Mouse (Mus musculus) erythroblast, adult 5-6 weeks (primary cell): ENCODE data around the gene Lrp11. TPM values are rescaled to one million over a fixed set of nuclear protein-coding genes. Genes with fewer than 3 reads are reported as not detected.
A peak's percentile ranks its signal among the peaks of the same experiment; 100 is the strongest.

Experiments used
- ATAC-seq: replicated peaks from 2 replicates; pipeline ENCODE4 v1.8.0; 2016; ENCODE audit warnings: moderate number of reproducible peaks, mild to moderate bottlenecking, moderate TSS enrichment, inconsistent platforms; ENCODE audit not compliant: poor library complexity, low FRiP score, severe bottlenecking
- total RNA-seq, 2 experiments: library from RNA; stranded (forward) in 1 of 2; stranded (reverse) in 1 of 2; fragments of 150-400 nt in 1 of 2; fragments of 200-764, 138-1000 nt in 1 of 2; gene quantifications; 2 replicates each; pipeline versions ENCODE4 v1.2.3 to v1.2.4; 2015 to 2017; ENCODE audit warnings: low replicate concordance in 2 of 2

The Lrp11 gene
- total RNA-seq, 2 experiments from 2014 or later: not detected

GRCm38 (mm10) chr10:7620723-7621122 is 31.1 kb downstream of the Lrp11 start:
- no peak for ATAC-seq

DNA sequence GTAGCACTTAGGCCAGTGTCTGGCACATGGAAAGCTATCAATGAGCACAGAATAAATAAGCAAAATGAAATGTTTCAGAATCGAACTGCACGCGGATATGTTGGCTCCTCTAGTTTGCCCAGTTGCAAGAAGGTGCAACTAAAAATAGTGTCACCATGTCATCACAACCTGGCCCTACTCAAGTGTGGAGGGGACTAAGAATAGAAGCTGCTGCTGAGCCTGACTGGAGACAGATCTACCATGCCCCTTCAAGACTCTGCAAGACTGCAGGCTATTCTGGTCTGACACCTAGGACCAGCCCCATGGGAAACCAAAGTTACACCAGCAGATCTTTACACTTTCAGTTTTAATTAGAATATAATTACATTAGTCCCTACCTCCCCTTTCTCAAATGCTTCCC is 32.8 kb downstream of the Lrp11 start:
- ATAC-seq: no peak

GRCm38 (mm10) chr10:7623861-7624518 is 34.4 kb downstream of the Lrp11 start:
- no peak for ATAC-seq

DNA sequence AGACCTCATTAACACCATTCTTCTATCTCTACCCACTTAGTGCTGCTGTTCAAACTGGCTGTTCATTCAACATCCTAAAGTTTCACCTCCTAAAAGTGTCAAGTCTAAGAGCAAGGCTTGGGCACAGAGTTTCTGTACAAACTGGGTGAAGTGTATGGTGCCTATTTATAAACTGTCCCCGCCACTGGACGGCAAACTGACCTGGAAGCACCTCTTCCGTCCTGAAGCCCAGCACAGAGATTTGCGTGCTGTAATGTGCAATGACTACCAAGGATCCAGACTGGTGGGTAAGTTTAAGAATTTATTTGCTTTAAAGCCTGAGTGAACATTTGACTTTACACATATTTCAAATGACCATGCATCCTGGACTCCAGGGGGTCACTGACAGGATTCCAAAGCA is 39.5 kb downstream of the Lrp11 start:
- no peak for ATAC-seq

GRCm38 (mm10) chr10:7630286-7630685 is 40.7 kb downstream of the Lrp11 start:
- ATAC-seq: no peak

GRCm38 (mm10) chr10:7630951-7631720 is 41.5 kb downstream of the Lrp11 start:
- no peak for ATAC-seq

DNA sequence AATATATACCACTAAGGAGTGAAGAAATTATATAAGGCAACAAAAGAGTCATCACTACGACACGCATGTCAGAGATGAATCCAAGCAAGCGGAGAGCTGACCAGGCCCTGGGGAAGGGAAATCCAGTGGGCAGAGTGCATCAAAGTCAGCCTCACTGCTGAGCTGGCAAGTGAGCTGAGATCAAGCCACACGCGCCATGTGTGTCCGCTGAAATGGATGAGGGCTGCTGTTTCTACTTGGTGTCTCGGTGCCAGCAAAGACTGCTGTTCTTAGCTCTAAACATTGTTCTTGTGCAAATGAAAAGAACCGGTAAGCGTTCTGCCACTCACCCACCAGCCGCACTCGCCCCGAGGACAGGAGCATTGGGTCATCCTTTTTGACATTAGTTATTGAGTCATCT is 50.8 kb downstream of the Lrp11 start:
- ATAC-seq: no peak

GRCm38 (mm10) chr10:7645911-7646310 is 56.3 kb downstream of the Lrp11 start:
- ATAC-seq: no peak

GRCm38 (mm10) chr10:7649059-7649458 is 59.5 kb downstream of the Lrp11 start:
- no peak for ATAC-seq

DNA sequence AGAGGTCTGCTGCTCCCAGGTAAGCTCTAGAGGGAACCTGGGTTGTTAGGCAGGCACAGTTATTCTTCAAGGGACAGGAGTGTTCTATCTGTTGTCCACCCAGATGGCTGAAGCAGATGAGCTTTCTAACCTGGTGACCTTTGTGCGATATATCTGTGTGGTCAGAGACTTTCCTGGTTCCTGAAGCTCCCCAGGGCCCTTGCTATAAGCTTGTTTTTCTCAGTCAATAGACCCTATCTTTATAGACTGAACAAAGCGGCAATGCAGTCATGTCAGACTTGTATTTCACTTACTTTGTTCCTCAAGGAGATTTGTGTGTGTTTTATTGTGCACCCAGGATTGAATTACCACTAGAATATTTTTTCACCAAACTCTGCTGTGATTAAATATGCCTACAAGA is 61.5 kb downstream of the Lrp11 start:
- ATAC-seq: no peak

GRCm38 (mm10) chr10:7662471-7663141 is 73.0 kb downstream of the Lrp11 start:
- ATAC-seq: peak; percentile 68

DNA sequence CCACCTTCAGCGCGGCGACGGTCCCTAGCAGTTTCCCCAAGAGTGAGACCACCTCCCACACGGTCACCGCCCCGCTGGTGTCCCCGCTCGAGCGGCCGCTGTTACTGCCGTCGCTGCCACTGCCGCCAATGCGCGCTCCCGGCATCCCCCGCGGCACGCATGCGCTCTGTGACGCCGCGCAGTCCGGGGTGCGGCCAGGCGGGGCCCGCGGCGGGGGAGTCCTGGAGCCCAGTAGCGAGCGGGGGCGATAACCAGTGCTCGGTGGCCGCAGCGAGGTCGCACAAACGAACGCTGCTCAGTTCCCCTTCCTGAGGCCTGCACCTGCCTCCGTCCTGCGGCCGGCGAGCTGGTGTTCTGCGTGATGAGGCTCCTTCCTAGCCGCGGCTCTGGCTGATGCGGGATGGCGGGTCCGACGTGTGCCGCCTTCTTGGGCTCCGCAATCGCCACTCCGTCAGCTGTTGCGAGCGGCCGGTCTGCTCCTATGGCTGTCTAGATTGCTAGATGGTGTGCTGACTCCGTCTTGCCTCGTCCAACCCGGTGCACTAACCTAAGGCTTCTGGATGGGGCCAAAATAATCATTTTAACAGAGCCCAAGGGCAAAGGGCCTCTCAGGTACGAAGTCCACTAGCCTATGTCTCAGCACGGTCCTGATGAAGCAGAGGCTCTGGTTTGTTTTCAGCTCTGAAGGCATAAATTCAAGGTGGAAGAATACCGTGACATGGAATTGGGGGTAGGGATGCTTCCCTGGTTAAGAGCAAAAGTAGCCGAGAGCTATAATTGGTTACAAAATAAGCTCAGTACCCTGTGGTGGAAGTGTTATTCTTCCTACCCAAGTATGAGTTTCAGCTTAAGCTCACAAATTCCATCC is 73.8 kb downstream of the Lrp11 start:
- ATAC-seq: peak; percentile 81

DNA sequence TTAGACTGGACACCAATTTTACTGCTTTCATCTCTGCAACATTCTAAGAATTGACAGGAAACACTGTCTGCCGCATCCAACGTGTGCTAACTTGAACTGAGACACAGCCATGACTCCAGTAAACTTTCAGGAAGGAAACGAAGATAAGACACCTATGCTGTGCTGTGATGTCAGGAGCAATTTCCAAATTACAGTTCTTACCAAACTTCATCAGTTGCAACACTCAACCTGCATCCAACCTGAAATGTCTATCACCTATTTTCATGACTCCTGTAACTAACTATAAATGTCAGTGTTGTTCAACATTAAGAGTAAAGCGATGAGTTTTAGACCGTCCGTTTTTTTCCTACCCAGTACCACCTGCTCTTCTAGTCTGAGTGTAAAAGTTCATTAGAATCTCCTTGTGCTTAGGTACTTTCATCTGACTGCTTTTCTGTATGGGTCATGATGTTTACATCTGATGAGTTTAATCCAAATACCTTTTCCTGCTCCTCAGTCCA is 74.5 kb downstream of the Lrp11 start:
- no peak for ATAC-seq

DNA sequence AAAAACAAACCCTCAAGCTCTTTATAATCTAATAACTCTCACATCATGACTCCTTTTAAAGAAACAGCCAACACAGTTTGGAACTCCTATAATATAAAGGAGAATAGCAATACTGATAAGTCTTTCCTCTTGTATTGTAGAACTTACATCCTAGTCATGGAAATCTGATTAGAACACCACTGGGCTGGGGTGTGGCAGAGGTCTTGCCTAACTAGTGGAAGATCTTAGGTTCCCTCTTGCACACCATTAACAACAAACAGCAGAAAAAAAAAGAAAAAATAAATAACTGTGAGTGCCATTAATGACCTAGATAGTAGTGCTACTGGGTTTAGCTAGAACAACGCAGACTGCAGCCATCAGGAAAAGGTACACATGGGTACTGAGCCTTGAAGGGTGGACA is 75.3 kb downstream of the Lrp11 start:
- ATAC-seq: no peak

- ATAC-seq: peak; percentile 87
Observed at GRCm38 (mm10) chr10:7667342-7667802, 77.8 kb downstream of the Lrp11 start, which contains the start of gene Nup43. Gene Nup43 (plus strand): TSS chr10:7667503.

- peak; percentile 91 for ATAC-seq
Observed at GRCm38 (mm10) chr10:7673673-7674072, 84.1 kb downstream of the Lrp11 start.
